ENCODE assay signal across 14 mouse cellular contexts in the genomic region with DNA sequence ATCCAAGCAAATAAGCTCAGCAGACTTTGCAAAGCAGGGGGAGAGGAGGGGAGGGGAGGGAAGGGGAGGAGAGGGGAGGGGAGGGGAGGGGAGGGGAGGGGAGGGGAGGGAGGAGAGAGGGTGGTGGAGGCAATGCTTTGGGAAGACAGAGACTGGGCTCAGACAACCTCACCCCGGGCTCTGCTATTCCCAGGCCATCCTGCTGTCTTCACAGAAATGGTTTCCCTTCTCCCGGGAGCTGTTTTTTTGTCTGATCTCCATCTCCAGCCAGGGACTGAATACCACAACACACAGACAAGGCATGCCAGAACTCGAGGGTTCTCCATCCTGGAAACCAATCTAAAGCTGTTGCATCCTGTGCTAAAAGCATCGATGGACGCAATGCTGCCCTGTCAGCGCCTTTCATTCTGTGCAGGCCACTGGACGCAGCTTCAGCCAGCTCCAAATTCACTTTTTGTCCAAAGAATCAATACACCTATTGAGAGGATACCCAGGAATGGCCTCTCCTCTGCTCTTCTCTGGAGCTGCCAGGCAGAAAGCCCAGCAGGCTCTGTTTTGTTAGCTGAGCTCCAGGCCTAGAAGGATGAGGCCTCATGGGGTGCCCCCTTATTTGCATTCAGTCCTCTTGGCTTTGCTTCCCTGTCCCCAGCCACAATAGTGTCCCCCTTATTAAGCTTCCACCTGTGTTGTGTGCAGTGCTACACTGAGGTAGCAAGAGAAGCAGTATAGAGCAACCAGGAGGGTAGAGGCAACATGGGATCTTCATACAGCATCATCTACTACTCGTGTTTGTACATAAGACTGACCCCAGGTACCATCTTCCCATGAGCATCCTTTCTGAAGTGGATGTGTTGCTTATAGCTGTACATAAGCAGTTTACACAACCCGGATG.
DNase-seq lines count a peak whose midpoint lies in the region; ATAC-seq lines count a peak whose summit lies in the region.
"Had no signal": no experiment of that assay in that cellular context is flagged by ENCODE, and none has a peak within 500 bp of the region (broad histone marks: within the 10 kb centered on the region; RNA-seq: fewer than 3 reads in every experiment).

No protein-coding gene starts in this region.

- WGBS in hindbrain, embryonic 12.5 days, result 24% methylated on average over 9 of the region's 9 CpGs
- WGBS in midbrain, embryonic 14.5 days, result 30% methylated on average over 9 of the region's 9 CpGs

- peak overlapping the region; percentile 46; the same call in 1 of the 2 replicates for H3K27ac ChIP-seq in hindbrain, embryonic 12.5 days
- peak overlapping the region; percentile 33; the same call in 1 of the 2 replicates for H3K27ac ChIP-seq in midbrain, embryonic 14.5 days (replicated peaks; ENCODE audit: low read depth, low read length)
- H3K27ac ChIP-seq: embryonic facial prominence, embryonic 15.5 days; limb, embryonic 10.5 days; liver, embryonic 14.5 days had no signal

- no peak overlapping the region for H3K4me2 ChIP-seq in hindbrain, embryonic 12.5 days (replicated peaks)
- H3K4me2 ChIP-seq in midbrain, embryonic 14.5 days (ENCODE audit: low read length), result no peak overlapping the region
- H3K4me2 ChIP-seq: embryonic facial prominence, embryonic 15.5 days had no signal

- no peak overlapping the region for H3K4me3 ChIP-seq in hindbrain, embryonic 12.5 days
- H3K4me3 ChIP-seq in midbrain, embryonic 14.5 days (replicated peaks; ENCODE audit: low read depth, low read length), result no peak overlapping the region
- H3K4me3 ChIP-seq: embryonic facial prominence, embryonic 15.5 days; limb, embryonic 10.5 days had no signal

- no peaks in the 10 kb centered on the region for H3K9me3 ChIP-seq in hindbrain, embryonic 12.5 days (replicated peaks)
- H3K9me3 ChIP-seq in midbrain, embryonic 14.5 days (ENCODE audit: control insufficient read depth, low read length), result no peaks in the 10 kb centered on the region
- H3K9me3 ChIP-seq: embryonic facial prominence, embryonic 15.5 days; limb, embryonic 10.5 days had no signal

- 0 out of 2 replicates have a peak, but pooled peaks cover 3% of the 10 kb centered on the region for H3K4me1 ChIP-seq in hindbrain, embryonic 12.5 days
- peaks cover 6% of the 10 kb centered on the region for H3K4me1 ChIP-seq in midbrain, embryonic 14.5 days (ENCODE audit: control insufficient read depth, insufficient read depth, low read length)
- H3K4me1 ChIP-seq: embryonic facial prominence, embryonic 15.5 days had no signal

- H3K36me3 ChIP-seq in hindbrain, embryonic 12.5 days, result no peaks in the 10 kb centered on the region
- no peaks in the 10 kb centered on the region for H3K36me3 ChIP-seq in midbrain, embryonic 14.5 days (ENCODE audit: control insufficient read depth, insufficient read depth, low read length)
- H3K36me3 ChIP-seq: embryonic facial prominence, embryonic 15.5 days; limb, embryonic 10.5 days had no signal

- H3K9ac ChIP-seq in hindbrain, embryonic 12.5 days, result no peak overlapping the region
- H3K9ac ChIP-seq in midbrain, embryonic 14.5 days (replicated peaks; ENCODE audit: low read length), result no peak overlapping the region
- H3K9ac ChIP-seq: embryonic facial prominence, embryonic 15.5 days; liver, embryonic 14.5 days had no signal

- peak; percentile 3 for DNase-seq in cerebellum, adult 11 months
- peak; percentile 28 for DNase-seq in cerebellum, adult 9-10 months
- peak; percentile 51 for DNase-seq in midbrain, embryonic 14.5 days
- no peak for DNase-seq in right cerebral cortex, postnatal 4 days
- no peak for DNase-seq in frontal cortex, postnatal 10 days (ENCODE audit: low spot score in 2 of 2)
- DNase-seq: kidney, adult 11 months; kidney, postnatal 25 days; thymus, postnatal 36 days had no signal

- ATAC-seq in hindbrain, embryonic 12.5 days (ENCODE audit: low FRiP score), result peak; percentile 40
- no peak for ATAC-seq in midbrain, embryonic 14.5 days (ENCODE audit: low FRiP score, low TSS enrichment)
- no peak for ATAC-seq in megakaryocyte, adult 5-6 weeks (ENCODE audit: poor library complexity, severe bottlenecking)
- ATAC-seq: activated CD4-positive, CD25-positive, alpha-beta regulatory T cell, adult 4 months had no signal

- H3K27me3 ChIP-seq in hindbrain, embryonic 12.5 days, result no peaks in the 10 kb centered on the region
- no peaks in the 10 kb centered on the region for H3K27me3 ChIP-seq in midbrain, embryonic 14.5 days (ENCODE audit: control insufficient read depth, insufficient read depth, low read length)
- H3K27me3 ChIP-seq: embryonic facial prominence, embryonic 15.5 days had no signal

Comparison
In these comparisons a context has a peak if more than half of its experiments do, and no peak if none do; other contexts are left out.
1. DNase-seq: peak in cerebellum, adult 11 months (single experiment), cerebellum, adult 9-10 months (single experiment) and midbrain, embryonic 14.5 days (single experiment); none in right cerebral cortex, postnatal 4 days (single experiment) and frontal cortex, postnatal 10 days (0 of 2).